Mouse (Mus musculus) megakaryocyte progenitor cell, adult 5-6 weeks (primary cell): ENCODE results near the gene Grcc10. TPM values are rescaled to one million over a fixed set of nuclear protein-coding genes. Genes with fewer than 3 reads are reported as not detected.

Experiments used
- ATAC-seq: replicated peaks from 2 replicates; pipeline ENCODE4 v1.8.0; 2016; ENCODE audit warnings: mild to moderate bottlenecking, moderate TSS enrichment, inconsistent platforms; ENCODE audit not compliant: poor library complexity
- total RNA-seq, 2 experiments: library from RNA; stranded (forward) in 1 of 2; stranded (reverse) in 1 of 2; fragments of 157-497, 149-512 nt in 1 of 2; fragments of 200-1000 nt in 1 of 2; gene quantifications; 2 replicates each; pipeline versions ENCODE4 v1.2.3 to v1.2.4; 2015 to 2017

Grcc10 gene
- total RNA-seq, 2 experiments from 2014 or later: 133 to 179 TPM

DNA sequence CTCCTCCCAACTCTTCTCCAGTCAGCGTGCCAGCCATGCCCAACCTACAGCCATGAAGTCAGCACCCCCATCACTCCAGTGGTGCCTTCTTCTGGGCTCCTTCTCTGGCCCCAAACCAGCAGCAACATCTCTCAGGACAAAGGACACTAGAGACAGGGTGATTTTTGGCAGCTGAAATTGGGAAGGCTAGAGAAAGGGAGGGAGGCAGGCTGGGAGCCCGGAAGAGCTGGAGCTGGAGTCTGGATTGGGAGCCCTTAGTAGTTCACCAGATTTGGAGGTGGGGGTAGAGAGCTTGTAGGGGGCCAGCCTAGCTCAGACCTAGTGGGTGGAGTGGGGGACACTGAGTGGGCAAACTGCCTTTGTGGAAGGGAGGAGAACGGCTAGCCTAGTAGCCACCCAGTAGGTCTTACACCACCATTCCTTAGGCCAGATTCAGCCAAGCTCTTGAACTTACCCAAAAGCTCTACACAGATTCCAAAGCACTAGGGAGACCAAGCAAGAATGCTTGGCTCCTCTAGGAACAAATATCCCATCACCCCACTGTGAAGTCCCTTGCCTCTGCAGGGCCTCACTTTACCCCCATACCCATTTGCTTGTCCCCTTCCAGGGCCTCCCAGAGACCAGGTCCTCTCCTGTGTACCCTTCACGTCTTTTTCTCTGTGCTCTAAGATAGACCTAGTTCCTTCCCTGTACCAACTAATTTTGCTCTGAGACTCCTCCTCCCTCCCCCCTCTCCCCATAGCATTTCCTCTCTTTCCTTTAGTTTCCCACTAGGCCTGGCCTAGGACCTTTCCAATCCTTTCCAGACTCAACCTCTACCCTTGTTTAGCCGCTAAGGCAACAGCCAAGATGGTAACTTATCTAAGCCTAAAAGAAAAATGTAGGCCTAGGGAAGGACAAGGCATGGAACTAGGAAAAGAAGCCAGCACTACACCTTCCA lies 17.0 kb upstream of the Grcc10 start:
- no peak for ATAC-seq

DNA sequence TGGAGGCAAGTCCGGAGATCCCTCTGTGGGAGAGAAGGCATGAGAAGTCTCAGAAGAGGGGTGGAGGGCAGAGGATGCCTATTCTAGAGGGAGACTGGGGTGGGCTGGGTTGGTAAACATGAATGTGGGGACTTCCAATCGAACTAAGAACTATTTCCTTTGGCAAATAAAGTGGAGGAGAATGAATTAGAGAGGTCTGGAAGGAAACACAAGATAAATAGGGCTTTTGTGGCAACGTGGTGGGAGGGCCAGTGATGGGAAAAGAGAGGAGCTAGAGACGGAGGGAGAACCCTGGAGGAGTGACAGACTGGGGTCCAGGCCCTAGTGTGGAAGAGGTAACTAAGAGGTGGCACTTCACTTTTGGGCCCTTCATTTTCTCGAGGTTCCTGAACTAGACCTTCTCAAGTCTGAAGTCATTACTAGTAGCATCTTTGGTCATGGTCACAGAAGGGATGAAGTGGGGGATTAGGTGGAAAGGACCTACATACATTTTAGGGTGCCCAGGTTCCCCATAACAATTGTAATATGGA lies 16.2 kb upstream of the Grcc10 start:
- no peak for ATAC-seq

DNA sequence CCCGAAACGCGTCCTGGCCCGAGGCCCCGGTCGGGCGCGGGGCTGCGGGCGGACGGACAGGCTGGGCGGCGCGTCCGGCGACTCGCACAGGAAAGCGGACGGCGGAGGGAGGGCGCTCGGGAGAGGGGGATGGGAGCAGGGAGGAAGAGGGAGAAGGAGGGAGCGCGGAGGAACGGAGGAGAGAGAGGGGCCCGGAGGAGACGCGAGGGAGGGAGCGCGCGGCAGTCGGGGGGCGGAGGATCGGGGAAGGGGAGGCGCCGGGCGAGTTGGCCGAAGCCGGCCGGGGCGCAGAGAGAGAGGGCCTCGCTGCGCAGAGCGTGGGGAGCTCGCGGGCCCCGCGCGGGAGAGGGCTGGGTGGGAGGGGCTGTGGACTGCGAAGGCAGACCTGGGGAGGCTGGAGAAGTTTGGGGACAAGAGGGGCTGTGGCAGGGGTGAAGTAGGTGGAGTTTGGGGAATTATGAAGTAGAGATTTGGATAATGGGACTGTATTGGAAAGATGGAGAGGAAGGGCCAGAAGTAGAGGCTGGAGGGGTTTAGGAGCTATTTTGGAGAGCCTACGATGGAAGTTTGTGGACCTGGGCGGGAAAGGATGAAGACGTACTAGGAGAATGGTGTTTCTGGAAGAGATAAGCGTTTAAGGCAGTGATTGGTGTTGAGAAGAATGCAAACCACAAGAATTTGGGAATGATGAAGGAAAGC lies 15.6 kb upstream of the Grcc10 start:
- ATAC-seq: peak; percentile 42

DNA sequence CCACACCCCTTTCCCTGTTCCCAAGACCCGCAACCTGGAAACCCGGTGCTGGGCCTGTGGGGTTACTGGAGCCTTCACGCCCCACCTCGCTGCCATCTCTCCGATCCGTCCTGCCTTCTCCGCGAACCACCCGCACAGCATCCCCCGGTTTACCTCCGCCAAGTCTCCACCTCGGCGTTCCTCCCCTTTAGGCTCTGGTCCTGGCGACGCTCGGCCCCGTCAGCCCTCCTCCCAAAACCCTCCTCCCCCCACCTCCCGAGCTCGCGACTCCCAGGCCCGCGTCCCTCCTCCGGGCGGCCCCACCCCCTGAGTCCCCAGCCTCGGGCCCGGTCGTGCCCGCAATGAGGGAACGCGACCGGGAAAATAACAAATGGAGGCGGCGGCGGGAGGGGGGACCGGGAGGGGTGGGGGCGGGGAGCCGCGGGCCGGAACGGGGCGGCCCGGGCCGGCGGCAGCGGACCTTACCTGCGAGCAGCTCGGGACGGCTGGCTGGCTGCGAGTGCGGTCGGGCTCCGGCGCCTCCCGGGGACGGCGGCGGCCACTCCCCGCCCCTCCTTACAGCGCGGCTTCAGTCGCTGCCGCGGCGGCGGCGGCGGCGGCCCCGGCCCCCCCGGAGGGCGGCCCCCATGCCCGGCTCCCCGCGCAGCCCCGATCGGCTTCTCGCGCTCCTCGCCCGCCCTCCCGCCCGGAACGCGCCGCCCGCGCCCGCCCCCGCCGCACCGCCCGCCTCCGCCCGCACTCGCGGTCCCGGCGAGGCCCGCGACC lies 14.8 kb upstream of the Grcc10 start, which contains the start of the genes Gm45234 and Atn1:
Gm45234 (minus strand) TSS at position 191 of the 765 bp plus-strand sequence.
Atn1 (minus strand) TSS at position 694 of the 765 bp plus-strand sequence.
- peak; percentile 30 for ATAC-seq

DNA sequence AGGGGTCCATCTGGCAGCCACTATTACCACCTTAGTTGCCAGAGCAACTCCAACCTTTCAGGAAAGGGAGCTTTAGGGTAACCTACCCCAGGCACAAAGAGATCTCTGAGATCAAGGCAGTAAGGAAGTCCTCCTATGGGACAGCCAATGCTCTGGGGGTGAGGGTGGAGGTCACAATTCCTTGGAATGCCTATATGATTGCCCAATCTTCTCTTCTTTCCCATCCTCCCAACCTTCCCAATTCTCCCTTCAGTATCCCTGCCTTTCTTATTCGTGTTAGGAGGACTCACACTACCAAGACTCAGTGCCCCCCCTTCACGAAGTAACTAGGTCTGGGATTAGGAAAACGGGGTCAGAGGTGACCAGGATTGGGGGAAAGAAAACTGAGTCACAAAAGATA lies 14.1 kb upstream of the Grcc10 start:
- no peak for ATAC-seq

DNA sequence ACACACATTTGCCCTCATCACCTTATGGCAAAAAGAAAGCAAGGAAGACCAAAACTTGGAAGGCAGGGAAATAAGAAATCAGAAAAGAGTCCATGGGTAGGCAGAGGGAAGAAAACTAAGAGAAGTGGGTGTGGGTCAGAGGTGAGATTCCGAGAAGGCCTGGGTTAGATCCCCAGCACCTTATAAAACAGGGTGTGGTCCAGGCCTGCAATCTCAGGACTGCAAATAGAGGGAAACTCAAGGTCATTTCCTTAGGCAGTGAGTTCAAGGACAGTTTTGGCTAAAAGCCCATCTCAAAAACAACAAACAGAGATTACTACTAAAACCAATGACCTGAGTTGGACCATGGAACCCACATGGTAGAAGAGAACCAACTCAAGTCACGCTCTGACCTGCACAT lies 12.7 kb upstream of the Grcc10 start:
- no peak for ATAC-seq

DNA sequence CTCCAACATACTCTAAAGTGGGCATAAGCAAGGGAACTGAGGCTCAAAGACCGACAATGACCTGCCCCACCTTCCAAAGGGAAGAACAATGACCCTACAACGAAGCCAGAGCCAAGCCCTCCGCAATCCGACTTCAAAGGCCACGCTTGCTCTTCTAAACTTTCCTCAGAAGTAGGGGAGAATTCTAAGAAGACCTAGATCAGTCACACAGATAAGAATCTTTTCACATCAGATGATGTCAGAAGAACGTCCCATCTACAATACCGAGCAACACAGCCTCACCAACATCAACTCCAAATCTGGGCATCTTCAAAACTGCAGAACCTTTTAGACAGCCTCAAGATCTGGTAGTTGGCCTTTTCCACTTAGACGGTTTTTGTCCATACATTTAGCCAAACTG lies 9.2 kb upstream of the Grcc10 start:
- no peak for ATAC-seq

DNA sequence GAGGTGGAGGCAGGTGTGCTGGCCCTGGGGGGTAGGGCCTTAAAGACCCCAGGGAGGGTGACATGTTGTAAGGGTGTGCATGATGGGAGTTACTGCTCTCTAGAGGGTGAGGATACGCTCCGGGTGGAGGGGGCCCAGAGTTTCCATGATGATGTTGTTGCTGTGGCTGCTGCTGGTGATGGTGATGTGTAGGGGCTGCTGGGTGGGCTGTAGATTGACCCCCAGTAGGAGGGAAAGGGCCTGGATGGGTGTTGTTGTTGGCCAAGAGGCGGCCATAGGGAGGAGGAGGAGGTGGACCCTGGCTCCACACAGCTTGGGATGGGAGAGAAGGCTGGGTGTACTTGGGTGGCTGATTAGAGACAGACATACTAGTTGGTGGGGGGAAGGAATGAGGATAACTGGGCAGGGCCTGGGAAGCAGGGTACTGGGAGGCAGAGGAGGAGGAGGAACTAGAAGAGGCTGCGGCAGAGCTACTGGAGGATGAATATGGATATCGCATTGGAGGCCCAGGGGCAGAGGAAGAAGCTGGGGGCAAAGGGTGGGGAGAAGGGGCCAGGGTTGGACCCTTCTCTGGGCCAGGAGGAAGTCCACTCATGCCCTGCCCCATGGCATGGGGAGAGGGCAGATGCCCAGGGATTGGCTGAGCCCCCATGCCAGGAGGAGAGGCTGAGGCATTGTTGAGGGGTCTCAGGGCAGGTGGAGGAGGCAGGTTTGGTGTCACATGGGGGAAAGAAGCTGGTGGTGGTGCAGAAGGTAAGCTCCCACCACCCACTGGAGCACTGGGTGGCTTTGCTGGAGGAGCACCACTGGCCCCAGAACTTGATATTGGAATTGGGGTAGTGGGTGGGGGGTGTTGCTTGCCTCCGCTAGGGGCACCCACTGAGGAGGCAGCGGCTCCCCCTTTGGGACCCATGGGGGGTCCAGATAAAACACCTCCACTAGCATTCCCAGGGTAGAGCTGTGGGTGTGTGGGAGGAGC lies 5.8 kb upstream of the Grcc10 start:
- no peak for ATAC-seq

DNA sequence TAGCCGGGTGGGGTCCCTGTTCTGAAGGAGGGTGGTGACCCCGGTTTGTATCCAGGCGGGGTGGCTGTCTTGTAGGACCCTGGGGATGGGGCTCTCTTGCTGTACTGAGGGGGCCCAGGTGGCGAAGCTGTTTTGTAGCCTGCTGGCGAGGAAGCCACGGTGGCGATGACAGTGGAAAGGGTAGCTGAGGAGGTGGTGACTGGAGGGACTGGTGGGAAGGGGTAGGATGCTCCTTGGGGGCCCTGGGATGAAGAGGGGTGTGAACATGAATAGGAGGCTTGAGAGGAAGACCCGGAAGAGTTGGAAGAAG lies 5.1 kb upstream of the Grcc10 start:
- ATAC-seq: no peak

DNA sequence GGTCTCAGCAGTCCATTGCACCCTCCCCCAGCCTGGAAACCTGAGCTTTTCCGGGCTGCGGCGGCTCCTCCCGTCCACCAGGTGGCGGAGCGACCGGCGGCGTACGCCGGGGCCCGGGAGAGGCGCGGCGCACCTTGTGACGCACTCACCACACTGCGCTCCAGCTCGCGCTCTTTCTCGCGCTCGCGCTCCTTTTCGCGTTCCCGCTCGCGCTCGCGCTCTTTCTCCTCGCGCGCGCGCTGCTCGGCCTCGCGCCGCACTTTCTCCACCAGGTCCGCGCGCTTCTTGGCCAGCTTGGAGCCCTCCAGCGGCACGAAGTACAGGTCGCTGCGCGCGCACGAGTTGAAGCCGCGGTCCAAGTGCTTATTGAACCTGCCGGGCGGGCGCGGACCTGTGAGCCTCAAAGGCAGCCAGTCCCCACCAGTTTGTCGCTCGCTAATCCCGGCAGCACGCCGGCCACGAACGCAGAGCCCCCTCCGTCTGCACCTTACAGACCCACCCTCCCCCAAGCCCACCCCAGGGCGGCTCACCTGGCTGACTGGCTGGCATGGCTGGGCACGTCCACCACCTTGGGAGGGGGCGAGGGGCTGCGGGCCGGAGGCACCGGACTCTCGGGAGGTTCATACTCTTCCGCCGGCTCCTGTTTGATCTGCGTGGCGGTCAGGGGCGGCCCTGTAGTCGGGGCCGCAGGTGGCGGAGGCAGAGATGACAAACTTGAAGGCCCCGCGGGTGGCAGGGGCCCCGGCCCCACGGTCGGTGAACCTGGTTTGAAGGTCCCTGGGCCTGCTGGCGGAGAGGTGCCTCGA lies 4.5 kb upstream of the Grcc10 start:
- ATAC-seq: peak; percentile 59

DNA sequence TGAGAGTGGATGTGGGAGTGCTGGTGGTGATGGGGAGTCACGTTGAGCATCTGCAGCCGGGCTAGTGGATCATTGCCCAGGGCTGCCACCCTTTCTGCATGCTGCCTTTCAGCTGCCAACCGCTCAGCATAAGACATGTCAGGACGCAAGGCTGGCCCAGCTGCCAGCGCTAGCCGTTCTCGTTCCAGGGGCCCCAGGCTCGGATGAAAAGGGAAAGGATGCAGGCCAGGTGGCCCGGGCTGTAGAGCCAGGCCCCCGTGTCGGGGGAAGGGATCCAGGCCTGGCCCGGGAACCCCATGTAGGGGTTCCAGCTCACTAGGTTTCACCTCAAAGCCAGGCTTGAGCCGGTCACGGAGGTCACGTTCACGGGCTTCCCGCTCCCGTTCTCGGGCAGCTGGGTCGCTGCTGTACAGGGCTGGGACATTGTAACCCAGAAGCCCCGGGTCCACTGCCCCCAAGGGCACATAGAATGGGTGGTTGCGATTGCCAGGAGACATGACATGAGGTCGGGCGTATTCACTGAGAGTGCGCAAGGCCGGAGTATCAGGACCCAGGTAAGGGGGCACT lies 3.7 kb upstream of the Grcc10 start:
- ATAC-seq: no peak

DNA sequence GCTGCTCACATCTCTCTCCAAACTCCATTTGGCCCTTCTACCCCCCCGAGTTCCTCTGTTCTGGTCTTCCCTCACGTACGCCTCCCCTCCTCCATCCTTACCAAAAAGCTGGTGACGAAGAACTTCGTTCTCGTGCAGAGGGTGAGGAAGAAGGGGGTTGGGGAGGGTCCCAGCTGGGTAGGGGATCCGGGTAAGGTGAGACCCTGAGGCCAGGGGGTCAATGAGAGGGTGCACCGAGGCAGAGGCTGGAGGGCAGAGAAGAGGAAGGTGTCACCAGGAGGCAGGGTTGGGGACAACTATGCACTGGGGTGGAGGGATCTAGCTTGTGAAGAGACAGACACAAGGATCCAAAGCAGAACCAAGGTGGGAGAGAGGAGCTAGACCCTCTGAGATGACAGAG lies 2.5 kb upstream of the Grcc10 start:
- ATAC-seq: no peak

DNA sequence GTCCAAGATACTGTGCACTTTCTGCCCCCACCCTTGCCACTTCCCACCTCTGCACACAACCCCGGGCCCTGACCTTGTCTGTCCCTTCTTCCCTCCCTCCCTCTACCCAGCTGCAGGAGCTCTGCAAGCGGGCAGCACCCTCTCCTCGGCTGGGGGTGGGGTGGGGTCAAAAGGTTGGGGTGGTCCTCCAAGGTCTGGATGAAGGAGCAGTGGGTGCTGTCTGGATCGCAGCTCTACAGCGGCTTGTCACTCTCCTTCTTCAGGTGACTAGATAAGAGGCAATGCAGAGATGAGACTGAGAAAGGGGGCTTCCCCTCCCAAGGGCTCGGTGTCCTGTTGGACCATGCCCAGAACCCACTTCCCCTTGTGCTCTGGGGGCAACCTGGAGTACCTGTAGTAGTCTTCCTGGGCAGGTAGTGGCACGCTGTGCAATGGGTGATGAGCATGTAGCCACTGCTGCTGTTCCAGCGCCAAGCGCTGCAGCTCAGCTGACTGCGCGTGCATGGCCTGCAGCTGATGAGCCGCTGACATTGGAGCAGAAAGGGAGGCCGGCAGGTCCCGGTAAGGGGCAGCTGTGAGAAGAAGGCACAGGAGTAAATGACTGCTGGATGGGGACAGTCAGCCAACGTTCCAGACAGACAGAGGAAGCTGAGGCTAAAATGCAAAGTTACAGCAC lies 1.8 kb upstream of the Grcc10 start:
- no peak for ATAC-seq

DNA sequence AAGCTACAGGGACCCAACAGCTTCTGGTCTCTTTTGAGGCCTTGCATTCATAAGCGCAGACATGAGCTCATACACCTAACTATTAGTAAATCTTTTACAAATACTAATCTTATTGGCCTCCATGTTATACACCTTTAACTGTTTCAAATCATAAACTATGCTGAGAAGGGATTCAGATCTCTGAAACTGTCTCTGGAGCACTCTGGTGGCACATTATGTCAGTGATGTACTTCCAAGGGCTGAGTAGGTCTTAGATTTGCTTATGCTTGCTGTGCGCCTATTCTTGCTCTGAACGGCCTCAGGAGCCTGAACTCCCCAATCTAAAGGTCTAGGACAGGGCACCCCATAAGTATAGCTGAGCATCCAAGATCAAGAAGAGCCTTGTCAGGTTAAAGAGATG lies 668 bp upstream of the Grcc10 start:
- ATAC-seq: no peak

DNA sequence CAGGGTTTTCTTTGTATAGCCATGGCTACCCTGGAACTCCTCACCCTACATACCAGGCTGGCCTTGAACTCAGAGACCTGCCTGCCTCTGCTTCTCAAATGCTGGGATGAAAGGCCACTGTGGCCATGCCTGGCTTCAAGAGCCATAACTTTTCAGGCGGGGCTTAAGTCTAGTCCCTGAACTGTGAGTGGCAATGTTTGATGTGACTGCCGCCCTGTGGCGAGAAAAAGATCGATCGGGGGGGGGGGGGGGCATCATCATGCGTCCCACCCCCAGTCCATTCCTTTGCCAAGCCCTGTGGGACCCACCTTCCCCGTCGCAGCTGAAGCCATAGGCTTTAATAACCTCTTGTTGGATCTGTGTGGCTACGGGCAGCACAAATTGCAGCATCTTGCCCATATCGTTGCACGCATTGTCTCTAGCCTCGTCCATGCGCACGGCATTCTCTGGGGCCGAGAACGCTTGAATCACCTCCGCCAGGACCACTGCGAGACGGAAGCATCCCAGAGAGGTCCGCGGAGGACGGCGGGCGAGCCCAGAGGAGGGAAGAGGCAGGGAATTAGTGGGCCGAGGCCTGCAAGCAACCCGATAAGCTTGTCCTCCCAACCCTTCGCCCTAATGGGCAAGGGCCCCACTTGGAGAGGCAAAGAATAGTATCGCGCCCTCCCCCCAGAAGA lies 825 bp downstream of the Grcc10 start:
- ATAC-seq: peak; percentile 47

DNA sequence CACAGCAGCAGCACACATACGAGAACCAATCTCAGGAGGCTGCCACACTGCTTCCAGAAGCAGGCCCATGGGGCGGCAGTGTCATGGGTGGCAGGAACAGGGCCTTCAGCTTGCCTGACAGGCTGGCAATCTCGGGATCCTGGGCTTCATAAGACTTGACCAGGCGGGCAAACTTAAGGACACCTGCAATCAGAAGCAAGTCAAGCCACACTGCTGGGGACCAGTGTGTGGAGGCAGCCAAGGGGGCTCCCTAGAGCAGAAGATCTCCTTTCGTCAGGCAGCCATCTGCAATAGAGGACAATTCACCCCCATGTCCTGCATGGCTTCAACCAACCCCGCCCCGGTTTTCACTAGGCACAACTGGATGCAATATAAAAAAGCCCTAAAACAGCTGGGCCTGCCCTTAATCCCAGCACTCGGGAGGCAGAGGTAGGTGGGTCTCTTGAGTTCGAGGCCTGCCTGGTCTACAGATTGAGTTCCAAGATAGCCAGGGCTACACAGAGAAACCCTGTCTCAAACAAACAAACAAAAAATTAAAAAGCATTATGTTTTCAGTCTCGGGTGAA lies 1.9 kb downstream of the Grcc10 start:
- no peak for ATAC-seq

DNA sequence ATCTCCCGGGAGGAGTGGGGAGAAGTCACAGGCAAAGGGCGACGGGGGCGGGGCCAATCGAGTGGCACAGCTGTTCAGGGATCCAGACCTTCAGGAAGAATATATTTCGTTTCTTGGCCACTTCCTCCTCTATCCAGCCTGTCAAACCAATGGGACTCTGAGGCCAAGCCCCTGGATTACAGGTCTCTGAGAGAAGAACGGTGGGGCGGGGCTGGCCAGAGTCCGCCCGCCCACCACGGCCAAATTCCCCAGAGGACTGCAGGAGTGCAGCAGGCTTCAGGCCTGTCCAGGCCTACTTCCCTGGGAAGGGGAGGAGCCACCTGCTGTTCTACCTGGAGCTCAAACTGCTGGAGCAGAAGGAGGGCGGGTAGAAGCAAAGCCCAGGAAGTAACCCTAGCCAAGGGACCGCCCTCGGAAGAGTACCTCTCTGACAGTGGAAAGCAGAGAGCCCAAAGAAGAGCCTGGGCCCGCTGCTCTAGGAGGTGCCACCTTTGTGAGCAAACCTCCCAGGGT lies 2.6 kb downstream of the Grcc10 start, which contains the start of gene Ptpn6:
Ptpn6 (minus strand) TSS at position 204 of the 513 bp plus-strand sequence.
- ATAC-seq: peak; percentile 30
